Mouse (Mus musculus) lung, embryonic 15.5 days (tissue): ENCODE data around the gene Ndufs2. TPM values are rescaled to one million over a fixed set of nuclear protein-coding genes. Genes with fewer than 3 reads are reported as not detected.

ENCODE experiments used
- ATAC-seq: fragments of 200-750 bp; cut with Nextera tagmentation; 2 replicates; pipeline ENCODE4 v1.8.0; 2017; ENCODE audit warnings: moderate number of reproducible peaks, borderline replicate concordance; ENCODE audit not compliant: low FRiP score, low TSS enrichment; ENCODE audit errors: extremely low read depth
- H3K27ac ChIP-seq: fragments of 300-500 bp; sonication (generic); 2 replicates; pipeline ENCODE4 v1.5.1; 2015; ENCODE audit warnings: moderate library complexity, mild to moderate bottlenecking, inconsistent platforms
- H3K27me3 ChIP-seq: fragments of 300-500 bp; sonication (generic); 2 replicates; pipeline ENCODE4 v1.6.1; 2015; ENCODE audit warnings: inconsistent platforms
- H3K36me3 ChIP-seq: fragments of 300-500 bp; sonication (generic); 2 replicates; pipeline ENCODE4 v1.6.1; 2015; ENCODE audit warnings: inconsistent platforms
- H3K4me1 ChIP-seq: fragments of 300-500 bp; sonication (generic); 2 replicates; pipeline ENCODE4 v1.6.1; 2015; ENCODE audit warnings: inconsistent platforms
- H3K4me2 ChIP-seq: fragments of 300-500 bp; sonication (generic); 2 replicates; pipeline ENCODE4 v1.6.1; 2015; ENCODE audit warnings: inconsistent platforms, mild to moderate bottlenecking, moderate library complexity
- H3K4me3 ChIP-seq: fragments of 300-500 bp; sonication (generic); 2 replicates; pipeline ENCODE4 v1.5.1; 2015; ENCODE audit warnings: mild to moderate bottlenecking, inconsistent platforms
- H3K9ac ChIP-seq: fragments of 300-500 bp; sonication (generic); 2 replicates; pipeline ENCODE4 v1.6.1; 2015; ENCODE audit warnings: inconsistent platforms
- H3K9me3 ChIP-seq: fragments of 300-500 bp; sonication (generic); 2 replicates; pipeline ENCODE4 v1.6.1; 2016; ENCODE audit warnings: inconsistent platforms
- WGBS: fragments of 180-500 bp; shearing (Covaris S2); methylation state at CpG from one replicate; pipeline ENCODE4 v1.1.7; 2015; 5-methylcytosine and 5-hydroxymethylcytosine counted together
- polyA plus RNA-seq: library from polyadenylated mRNA; unstranded; fragments of >200 nt; fragmentation: Nextera tagmentation; extraction: Ambion mirVana; gene quantifications from 2 replicates; pipeline ENCODE4 v1.2.1, GENCODE M21; 2015

Ndufs2 gene
- polyA plus RNA-seq, 1 experiment from 2014 or later = 241 TPM

GRCm38 (mm10) chr1:171234538-171234937, 16.6 kb downstream of the Ndufs2 start:
- Histone ChIP-seq H3K4me3 (no peak overlapping the region), H3K36me3 (peaks cover 57% of the 10 kb centered on the region), H3K27me3 (no peaks in the 10 kb centered on the region), H3K4me1 (no peaks in the 10 kb centered on the region), H3K27ac (no peak overlapping the region), H3K4me2 (no peak overlapping the region), H3K9ac (no peak overlapping the region), H3K9me3 (no peaks in the 10 kb centered on the region)
- ATAC-seq = no peak
- 84% methylated on average over 4 of the region's 4 CpGs for WGBS

DNA sequence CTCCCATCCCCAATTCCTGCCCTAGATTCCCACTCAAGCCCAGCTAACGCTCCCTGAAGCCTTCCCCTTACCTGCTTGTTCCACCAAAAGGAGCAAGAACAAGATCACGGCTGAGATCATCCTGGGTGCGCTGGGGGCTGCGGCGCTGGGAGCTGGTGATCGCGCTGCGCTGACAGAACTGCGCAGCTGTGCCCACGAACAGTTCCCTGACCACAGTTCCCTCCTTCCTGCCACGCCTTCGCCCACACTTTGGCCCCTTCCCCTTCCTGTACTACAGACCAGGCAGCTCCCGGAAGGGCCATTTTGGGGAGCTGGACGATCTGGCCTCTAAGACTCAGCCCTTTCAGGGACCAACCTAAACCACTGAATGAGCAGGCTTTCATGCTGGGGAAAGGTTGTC, 17.1 kb downstream of the Ndufs2 start, which contains the start of gene Fcer1g:
TSS of gene Fcer1g (minus strand) at position 240 of the 400 bp plus-strand sequence.
- no peaks in the 10 kb centered on the region for H3K4me1 ChIP-seq
- no peak within 1 kb of the TSS for H3K9ac ChIP-seq
- no peak within 1 kb of the TSS for H3K4me3 ChIP-seq
- no peak within 1 kb of the TSS for H3K4me2 ChIP-seq
- WGBS = 80% methylated on average over 14 of the region's 14 CpGs
- ATAC-seq = no peak
- no peaks in the 10 kb centered on the region for H3K9me3 ChIP-seq
- peaks cover 54% of the 10 kb centered on the region for H3K36me3 ChIP-seq
- H3K27ac ChIP-seq = peak within 1 kb of the TSS; percentile 1; the same call in 1 of the 2 replicates
- no peaks in the 10 kb centered on the region for H3K27me3 ChIP-seq

DNA sequence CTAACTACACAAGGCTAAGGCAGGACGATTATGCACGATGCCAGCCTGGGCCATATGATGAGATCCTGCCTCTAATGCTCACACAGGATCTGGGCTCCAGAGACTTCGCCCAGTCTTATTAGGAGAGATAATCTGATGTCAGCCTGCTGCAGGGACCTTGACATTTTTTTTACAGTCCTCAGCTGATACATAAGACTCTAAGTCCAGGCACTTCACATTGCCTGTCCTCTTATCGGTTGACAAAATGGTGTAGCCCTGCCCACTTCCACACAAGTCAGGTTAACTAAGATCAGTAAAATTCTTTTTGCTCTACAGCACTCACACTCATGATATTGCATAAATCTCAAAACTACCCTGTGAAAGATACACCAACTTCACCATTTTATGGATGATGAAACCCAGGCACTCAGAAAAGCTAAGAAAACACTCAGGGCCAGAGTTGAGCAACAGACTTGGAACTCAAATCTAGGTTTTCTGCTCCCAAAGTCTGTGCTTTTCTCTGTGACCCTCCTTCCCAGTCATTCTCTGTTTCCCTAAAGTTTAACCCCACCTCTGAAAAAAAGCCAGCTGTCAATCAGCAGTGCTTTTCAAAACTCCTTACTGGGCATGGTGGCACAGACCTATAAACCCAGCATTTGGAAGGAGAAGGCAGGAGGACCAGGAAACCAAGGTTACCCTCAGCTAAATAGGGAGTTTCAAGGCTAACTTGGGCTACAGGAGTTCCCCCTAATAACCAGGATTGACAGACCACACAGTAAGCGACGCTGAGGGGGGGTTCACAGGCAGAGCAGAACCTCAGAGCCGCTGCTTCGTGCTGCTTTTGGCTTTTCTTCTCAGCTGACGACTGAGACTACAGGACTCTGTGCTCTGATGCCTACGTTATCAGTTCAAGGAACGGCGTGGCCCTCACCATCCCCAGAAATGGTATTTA, 18.1 kb downstream of the Ndufs2 start:
- no peaks in the 10 kb centered on the region for H3K9me3 ChIP-seq
- 75% methylated on average over 12 of the region's 12 CpGs for WGBS
- H3K4me2 ChIP-seq = no peak overlapping the region
- peaks cover 44% of the 10 kb centered on the region for H3K36me3 ChIP-seq
- H3K27ac ChIP-seq = peak overlapping the region; percentile 1; the same call in 1 of the 2 replicates
- H3K4me1 ChIP-seq = no peaks in the 10 kb centered on the region
- no peak for ATAC-seq
- no peak overlapping the region for H3K4me3 ChIP-seq
- no peak overlapping the region for H3K9ac ChIP-seq
- no peaks in the 10 kb centered on the region for H3K27me3 ChIP-seq

GRCm38 (mm10) chr1:171232348-171232747, 18.8 kb downstream of the Ndufs2 start:
- Histone ChIP-seq H3K4me3 (no peak overlapping the region), H3K36me3 (peaks cover 37% of the 10 kb centered on the region), H3K4me1 (no peaks in the 10 kb centered on the region), H3K27me3 (no peaks in the 10 kb centered on the region), H3K9ac (no peak overlapping the region), H3K4me2 (no peak overlapping the region), H3K9me3 (no peaks in the 10 kb centered on the region), H3K27ac (no peak overlapping the region)
- WGBS = 71% methylated on average over 5 of the region's 5 CpGs
- ATAC-seq = no peak

- Histone ChIP-seq H3K4me2 (no peak overlapping the region), H3K4me3 (no peak overlapping the region), H3K36me3 (peaks cover 32% of the 10 kb centered on the region), H3K27ac (no peak overlapping the region), H3K9ac (no peak overlapping the region), H3K9me3 (no peaks in the 10 kb centered on the region), H3K4me1 (no peaks in the 10 kb centered on the region), H3K27me3 (no peaks in the 10 kb centered on the region)
- no peak for ATAC-seq
- 75% methylated on average over 4 of the region's 4 CpGs for WGBS
Observed at GRCm38 (mm10) chr1:171231844-171232243, 19.3 kb downstream of the Ndufs2 start.

DNA sequence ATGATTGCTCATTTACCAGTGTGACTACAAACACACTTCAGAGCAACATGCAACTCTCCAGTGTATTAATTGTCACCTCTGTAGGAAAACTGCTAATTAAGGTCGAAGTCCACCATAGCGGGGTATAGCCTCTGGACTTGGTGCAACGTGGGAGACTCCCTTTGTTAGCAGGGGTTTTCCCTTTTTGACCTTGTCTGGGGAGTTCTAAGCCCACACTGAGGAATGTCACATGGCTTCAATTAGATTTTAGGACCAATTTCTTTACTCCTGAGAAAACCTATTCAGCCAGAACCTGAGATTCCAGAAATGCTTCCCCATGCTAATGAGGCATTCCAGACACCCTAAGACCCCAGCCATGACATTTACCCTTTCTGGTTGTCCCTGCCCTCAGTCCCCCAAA, 21.0 kb downstream of the Ndufs2 start:
- Histone ChIP-seq H3K27me3 (no peaks in the 10 kb centered on the region), H3K27ac (no peak overlapping the region), H3K4me2 (no peak overlapping the region), H3K4me1 (no peaks in the 10 kb centered on the region), H3K36me3 (peaks cover 15% of the 10 kb centered on the region), H3K9me3 (no peaks in the 10 kb centered on the region), H3K9ac (no peak overlapping the region), H3K4me3 (no peak overlapping the region)
- WGBS = 80% methylated on average over 3 of the region's 3 CpGs
- no peak for ATAC-seq

DNA sequence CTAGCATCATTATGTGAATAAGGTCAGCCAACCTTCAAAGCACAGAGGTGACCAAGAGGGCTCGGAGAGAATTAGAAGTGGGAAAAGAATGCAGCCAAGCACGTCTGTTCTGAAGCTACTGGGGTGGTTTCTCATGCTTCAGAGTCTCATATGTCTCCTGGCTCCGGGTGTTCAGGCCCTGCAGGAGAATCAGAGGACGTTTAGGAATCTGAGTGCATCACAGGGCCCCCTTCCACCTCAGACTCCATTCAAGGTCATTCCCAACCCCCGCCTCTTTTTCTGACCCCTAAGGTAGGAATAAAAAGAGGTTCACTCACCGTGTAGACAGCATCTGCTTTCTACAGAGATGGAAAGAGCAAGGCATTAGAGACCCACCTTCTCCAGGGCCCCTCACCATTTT, 21.4 kb downstream of the Ndufs2 start:
- WGBS = 44% methylated on average over 6 of the region's 6 CpGs
- no peak overlapping the region for H3K9ac ChIP-seq

GRCm38 (mm10) chr1:171227879-171228278, 23.3 kb downstream of the Ndufs2 start:
- peaks cover 4% of the 10 kb centered on the region; the same call in 1 of the 2 replicates for H3K4me1 ChIP-seq
- H3K9me3 ChIP-seq = no peaks in the 10 kb centered on the region
- H3K27ac ChIP-seq = no peak overlapping the region
- H3K36me3 ChIP-seq = no peaks in the 10 kb centered on the region
- H3K27me3 ChIP-seq = no peaks in the 10 kb centered on the region
- H3K9ac ChIP-seq = no peak overlapping the region
- no peak overlapping the region for H3K4me2 ChIP-seq
- WGBS = 86% methylated on average over 1 of the region's 1 CpGs
- ATAC-seq = no peak
- no peak overlapping the region for H3K4me3 ChIP-seq

More for the DNA sequence above, 21.4 kb downstream of the Ndufs2 start:
- Histone ChIP-seq H3K27me3 (no peaks in the 10 kb centered on the region), H3K4me1 (no peaks in the 10 kb centered on the region), H3K9me3 (no peaks in the 10 kb centered on the region), H3K4me3 (no peak overlapping the region), H3K4me2 (no peak overlapping the region), H3K27ac (no peak overlapping the region), H3K36me3 (peaks cover 11% of the 10 kb centered on the region)
- ATAC-seq = no peak

- WGBS = 63% methylated on average over 4 of the region's 4 CpGs
- no peaks in the 10 kb centered on the region for H3K9me3 ChIP-seq
- H3K36me3 ChIP-seq = no peaks in the 10 kb centered on the region
- no peak overlapping the region for H3K9ac ChIP-seq
- H3K4me1 ChIP-seq = peaks cover 7% of the 10 kb centered on the region
- H3K4me3 ChIP-seq = no peak overlapping the region
- no peaks in the 10 kb centered on the region for H3K27me3 ChIP-seq
- no peak for ATAC-seq
- H3K27ac ChIP-seq = no peak overlapping the region
- no peak overlapping the region for H3K4me2 ChIP-seq
Observed at GRCm38 (mm10) chr1:171226780-171227179, 24.4 kb downstream of the Ndufs2 start.

- H3K4me3 ChIP-seq = no peak within 1 kb of the TSS
- H3K4me1 ChIP-seq = peaks cover 18% of the 10 kb centered on the region
- ATAC-seq = no peak
- H3K9ac ChIP-seq = no peak within 1 kb of the TSS
- H3K27me3 ChIP-seq = no peaks in the 10 kb centered on the region
- no peak within 1 kb of the TSS for H3K27ac ChIP-seq
- WGBS = 70% methylated on average over 5 of the region's 5 CpGs
- H3K9me3 ChIP-seq = no peaks in the 10 kb centered on the region
- H3K4me2 ChIP-seq = no peak within 1 kb of the TSS
- peaks cover 4% of the 10 kb centered on the region for H3K36me3 ChIP-seq
Observed at GRCm38 (mm10) chr1:171224857-171225256, 26.3 kb downstream of the Ndufs2 start, which contains the start of gene Apoa2. TSS of gene Apoa2 (plus strand) at chr1:171225054.

- Histone ChIP-seq H3K27ac (no peak overlapping the region), H3K9me3 (no peaks in the 10 kb centered on the region), H3K4me2 (no peak overlapping the region), H3K27me3 (no peaks in the 10 kb centered on the region), H3K4me3 (no peak overlapping the region), H3K9ac (no peak overlapping the region), H3K4me1 (peaks cover 18% of the 10 kb centered on the region), H3K36me3 (peaks cover 10% of the 10 kb centered on the region)
- WGBS = 63% methylated on average over 2 of the region's 2 CpGs
- ATAC-seq = no peak
Observed at GRCm38 (mm10) chr1:171223796-171224195, 27.4 kb downstream of the Ndufs2 start.

- WGBS = 70% methylated on average over 6 of the region's 6 CpGs
- peak overlapping the region; percentile 95 for H3K27ac ChIP-seq
- H3K4me2 ChIP-seq = peak overlapping the region; percentile 60
- peak overlapping the region; percentile 72 for H3K4me3 ChIP-seq
- peaks cover 18% of the 10 kb centered on the region for H3K4me1 ChIP-seq
- no peak for ATAC-seq
- peak overlapping the region; percentile 46 for H3K9ac ChIP-seq
- H3K27me3 ChIP-seq = no peaks in the 10 kb centered on the region
- H3K9me3 ChIP-seq = no peaks in the 10 kb centered on the region
- peaks cover 10% of the 10 kb centered on the region for H3K36me3 ChIP-seq
Observed at GRCm38 (mm10) chr1:171223168-171223567, 28.0 kb downstream of the Ndufs2 start.
